ENCODE assay signal across 21 mouse cellular contexts in the genomic region with DNA sequence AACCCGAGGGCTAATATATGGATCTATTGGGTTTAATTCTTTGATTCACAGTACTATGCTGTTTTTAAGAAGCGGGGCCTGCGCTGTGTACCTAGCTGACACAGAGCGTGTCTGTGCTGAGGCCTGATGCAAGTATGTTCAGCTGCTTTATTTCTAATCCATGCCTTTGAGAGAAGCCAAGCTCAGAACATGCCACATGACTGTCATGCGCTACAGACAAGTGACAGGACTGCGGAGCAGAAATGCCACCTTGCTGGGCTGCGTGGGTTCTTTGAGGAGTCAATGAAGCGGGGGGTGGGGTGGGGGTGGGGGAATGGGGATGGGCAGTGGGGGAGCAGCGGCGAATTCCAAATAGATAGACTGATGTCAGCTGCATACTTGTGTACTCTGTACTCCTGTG.
A peak's percentile ranks its signal among the peaks of the same experiment; 100 is the strongest.
DNase-seq lines count a peak whose midpoint lies in the region; ATAC-seq and TF ChIP-seq lines count a peak whose summit lies in the region.
"Had no signal": no experiment of that assay in that cellular context is flagged by ENCODE, and none has a peak within 500 bp of the region (broad histone marks: within the 10 kb centered on the region; RNA-seq: fewer than 3 reads in every experiment).

No protein-coding gene starts in this region.

- ATAC-seq in heart, embryonic 13.5 days (ENCODE audit: extremely low read depth, insufficient number of reproducible peaks, low FRiP score, low TSS enrichment) = no peak
- 0 out of 2 replicates have a peak, but pooled peaks have one; percentile 6 for ATAC-seq in heart, postnatal 0 days (ENCODE audit: insufficient read depth, low read depth)
- ATAC-seq: activated CD4-positive, CD25-positive, alpha-beta regulatory T cell, adult 4 months; CD4-positive, CD25-positive, alpha-beta regulatory T cell, adult 4 months had no signal

- intact Hi-C loops in heart, postnatal 14 days (cut with DNase I) = no loop called here
- intact Hi-C loops in heart, postnatal 10 days (cut with DNase I) = no loop called here
- intact Hi-C loops in heart, postnatal 36 days (cut with DNase I) = no loop called here

- H3K4me2 ChIP-seq in heart, embryonic 13.5 days = no peak overlapping the region
- H3K4me2 ChIP-seq in heart, postnatal 0 days (ENCODE audit: low read depth, low read length) = no peak overlapping the region

- H3K9ac ChIP-seq in heart, embryonic 13.5 days = peak overlapping the region; percentile 33
- no peak overlapping the region for H3K9ac ChIP-seq in heart, postnatal 0 days (replicated peaks; ENCODE audit: low read depth, low read length)

- no peaks in the 10 kb centered on the region for H3K27me3 ChIP-seq in heart, embryonic 10.5 days (ENCODE audit: insufficient read depth, poor library complexity, severe bottlenecking)
- no peaks in the 10 kb centered on the region for H3K27me3 ChIP-seq in heart, embryonic 13.5 days (replicated peaks)
- H3K27me3 ChIP-seq in heart, postnatal 0 days (ENCODE audit: control insufficient read depth, insufficient read depth, low read length) = no peaks in the 10 kb centered on the region
- H3K27me3 ChIP-seq: CH12.LX, Patski had no signal

- peak overlapping the region; percentile 44; the same call in 1 of the 2 replicates for H3K27ac ChIP-seq in heart, embryonic 10.5 days
- no peak overlapping the region for H3K27ac ChIP-seq in heart, embryonic 13.5 days (replicated peaks)
- H3K27ac ChIP-seq in heart, postnatal 0 days (ENCODE audit: low read depth) = no peak overlapping the region

- H3K36me3 ChIP-seq in heart, embryonic 10.5 days = 0 out of 2 replicates have a peak, but pooled peaks cover 2% of the 10 kb centered on the region
- peaks cover 17% of the 10 kb centered on the region for H3K36me3 ChIP-seq in heart, embryonic 13.5 days
- peaks cover 17% of the 10 kb centered on the region; the same call in 1 of the 2 replicates for H3K36me3 ChIP-seq in heart, postnatal 0 days (replicated peaks; ENCODE audit: control insufficient read depth, insufficient read depth, low read length)
- H3K36me3 ChIP-seq: G1E had no signal

- no peak for TF ChIP-seq CTCF in heart, postnatal 0 days (IDR thresholded peaks at IDR 0.05; ENCODE audit: low read depth)

- DNase-seq in heart, adult 11 months = peak; percentile 93
- DNase-seq in heart, postnatal 14 days = no peak
- DNase-seq in heart, embryonic 10.5 days (ENCODE audit: low spot score) = no peak
- no peak for DNase-seq in heart, postnatal 10 days
- DNase-seq in heart, postnatal 36 days = no peak
- no peak for DNase-seq in heart, postnatal 0 days (ENCODE audit: low spot score)
- DNase-seq in heart, adult 8-10 months (ENCODE audit: low spot score) = no peak
- DNase-seq: adrenal gland, adult 2 months; adrenal gland, adult 8-10 months; adrenal gland, postnatal 10 days; adrenal gland, postnatal 14 days; adrenal gland, postnatal 25 days; B cell, adult 2 months; cerebellum, adult 11 months; cerebellum, adult 11-12 months had no signal

- H3K9me3 ChIP-seq in heart, embryonic 10.5 days = no peaks in the 10 kb centered on the region
- no peaks in the 10 kb centered on the region for H3K9me3 ChIP-seq in heart, embryonic 13.5 days
- H3K9me3 ChIP-seq in heart, postnatal 0 days (replicated peaks; ENCODE audit: control insufficient read depth, low read length) = no peaks in the 10 kb centered on the region

- H3K4me3 ChIP-seq in heart, embryonic 10.5 days = no peak overlapping the region
- H3K4me3 ChIP-seq in heart, embryonic 13.5 days = no peak overlapping the region
- H3K4me3 ChIP-seq in heart, postnatal 0 days (ENCODE audit: low read depth, low read length) = no peak overlapping the region

- TF ChIP-seq EP300 in heart, postnatal 0 days (IDR thresholded peaks at IDR 0.05; ENCODE audit: low read depth) = no peak

- WGBS in heart, embryonic 10.5 days = 79% methylated on average over 10 of the region's 10 CpGs
- WGBS in heart, embryonic 13.5 days = 68% methylated on average over 10 of the region's 10 CpGs
- WGBS in heart, postnatal 0 days = 61% methylated on average over 10 of the region's 10 CpGs

- H3K4me1 ChIP-seq in heart, embryonic 10.5 days = peaks cover 54% of the 10 kb centered on the region
- peaks cover 66% of the 10 kb centered on the region for H3K4me1 ChIP-seq in heart, embryonic 13.5 days
- H3K4me1 ChIP-seq in heart, postnatal 0 days (ENCODE audit: control insufficient read depth, insufficient read depth) = peaks cover 33% of the 10 kb centered on the region
